Mouse (Mus musculus) MN1 (cell line): ENCODE data around the gene Sp1.

Experiments used
- DNase-seq: peaks from one replicate; pipeline ENCODE4 v3.0.0-alpha.2; 2016; ENCODE audit warnings: low spot score

The Sp1 gene

GRCm38 (mm10) chr15:102483136-102483535 is 77.2 kb downstream of the Sp1 start:
- DNase-seq = no peak

GRCm38 (mm10) chr15:102485853-102486252 is 79.9 kb downstream of the Sp1 start:
- no peak for DNase-seq
